Mouse (Mus musculus) CH12.LX (cell line): ENCODE measurements around the gene Herc1.

Experiments used
- BHLHE40 ChIP-seq: IDR thresholded peaks from 2 replicates; pipeline ENCODE4 v1.6.1; 2011; ENCODE audit warnings: mild to moderate bottlenecking, low read depth, low read length, improper control_type of control experiment
- CHD1 ChIP-seq: IDR thresholded peaks from 2 replicates; pipeline ENCODE4 v1.6.1; 2012; ENCODE audit warnings: low read depth, low read length, improper control_type of control experiment, inconsistent platforms
- CTCF ChIP-seq, 2 experiments: IDR thresholded peaks in 1 of 2; conservative IDR thresholded peaks in 1 of 2; 2 replicates each; pipeline ENCODE4 v1.5.1; 2011 to 2012; ENCODE audit warnings: low read depth in 2 of 2, low read length in 2 of 2, improper control_type of control experiment in 1 of 2, inconsistent platforms in 1 of 2, mild to moderate bottlenecking in 1 of 2, moderate library complexity in 1 of 2
- E2F4 ChIP-seq: IDR thresholded peaks from 2 replicates; pipeline ENCODE4 v1.6.1; 2011; ENCODE audit warnings: low read depth, low read length, improper control_type of control experiment; ENCODE audit not compliant: insufficient replicate concordance
- EP300 ChIP-seq: IDR thresholded peaks from 2 replicates; pipeline ENCODE4 v1.6.1; 2011; ENCODE audit warnings: low read length, improper control_type of control experiment
- GABPA ChIP-seq: IDR thresholded peaks from 2 replicates; pipeline ENCODE4 v1.6.1; 2012; ENCODE audit warnings: low read depth, low read length, improper control_type of control experiment, inconsistent platforms; ENCODE audit not compliant: insufficient replicate concordance
- HCFC1 ChIP-seq: IDR thresholded peaks from 2 replicates; pipeline ENCODE4 v1.6.1; 2012; ENCODE audit warnings: low read depth, mild to moderate bottlenecking, inconsistent platforms, low read length, improper control_type of control experiment
- IRF4 ChIP-seq: IDR thresholded peaks from 2 replicates; pipeline ENCODE4 v1.6.1; 2014; ENCODE audit warnings: low read depth, mild to moderate bottlenecking, inconsistent platforms, low read length, improper control_type of control experiment
- MAZ ChIP-seq: IDR thresholded peaks from 2 replicates; pipeline ENCODE4 v1.6.1; 2012; ENCODE audit warnings: low read depth, mild to moderate bottlenecking, inconsistent platforms, low read length, improper control_type of control experiment, moderate library complexity
- POLR2A ChIP-seq: IDR thresholded peaks from 2 replicates; pipeline ENCODE4 v1.6.1; 2011; ENCODE audit warnings: low read depth, mild to moderate bottlenecking, improper control_type of control experiment, low read length
- RAD21 ChIP-seq: IDR thresholded peaks from 2 replicates; pipeline ENCODE4 v1.6.1; 2011; ENCODE audit warnings: low read depth, mild to moderate bottlenecking, low read length, improper control_type of control experiment, moderate library complexity
- USF2 ChIP-seq: conservative IDR thresholded peaks from 2 replicates; pipeline ENCODE4 v1.6.1; 2011; ENCODE audit warnings: low read depth, low read length, improper control_type of control experiment
- ZNF384 ChIP-seq: IDR thresholded peaks from 2 replicates; pipeline ENCODE4 v1.6.1; 2012; ENCODE audit warnings: low read depth, low read length, improper control_type of control experiment, inconsistent platforms

GRCm38 (mm10) chr9:66515680-66516210 lies 165.5 kb downstream of the Herc1 start:
- TF ChIP-seq E2F4 (no peak), POLR2A (no peak), ZNF384 (no peak), CTCF (conservative IDR thresholded peaks at IDR 0.05 in 1 of 2, IDR thresholded peaks at IDR 0.05 in 1 of 2; ENCODE audit: low read depth in 2 of 2, low read length in 2 of 2) (no peak), HCFC1 (no peak), CHD1 (no peak), BHLHE40 (no peak), GABPA (no peak), EP300 (no peak), RAD21 (no peak), USF2 (no peak), MAZ (no peak), IRF4 (no peak)
